Mouse (Mus musculus): Measurements from ENCODE around the gene Nfix.

- TF ChIP-seq CTCF (IDR thresholded peaks at IDR 0.05; ENCODE audit: borderline replicate concordance, control insufficient read depth, extremely low read depth, insufficient read depth, low read length, poor library complexity) (no peak), POLR2A (IDR thresholded peaks at IDR 0.05; ENCODE audit: control insufficient read depth, extremely low read depth, insufficient read depth, low read length, poor library complexity) (no peak)
Measured at GRCm38 (mm10) chr8:84845355-84846093, 45.4 kb upstream of the Nfix start.

Measured in thymus, adult 2 months (tissue).